Mouse (Mus musculus) neural tube, embryonic 11.5 days (tissue): Measurements from ENCODE around the gene Ccl8. TPM values are rescaled to one million over a fixed set of nuclear protein-coding genes. Genes with fewer than 3 reads are reported as not detected.

Source experiments
- ATAC-seq: fragments of 200-750 bp; cut with Nextera tagmentation; 2 replicates; pipeline ENCODE4 v1.8.0; 2017; ENCODE audit warnings: moderate number of reproducible peaks, mild to moderate bottlenecking, moderate TSS enrichment, moderate library complexity; ENCODE audit not compliant: insufficient read depth, low FRiP score, low TSS enrichment
- DNase-seq: peaks from one replicate; pipeline ENCODE4 v3.0.0-alpha.2; 2015; ENCODE audit warnings: low spot score
- H3K27ac ChIP-seq: fragments of 300-500 bp; sonication (generic); 2 replicates; pipeline ENCODE4 v1.5.1; 2014; ENCODE audit warnings: low read depth, mild to moderate bottlenecking, low read length
- H3K27me3 ChIP-seq: fragments of 300-500 bp; sonication (generic); 2 replicates; pipeline ENCODE4 v1.6.1; 2014; ENCODE audit warnings: mild to moderate bottlenecking, low read length, mixed read lengths; ENCODE audit not compliant: control insufficient read depth, insufficient read depth
- H3K36me3 ChIP-seq: fragments of 300-500 bp; sonication (generic); 2 replicates; pipeline ENCODE4 v1.6.1; 2014; ENCODE audit warnings: mild to moderate bottlenecking, low read length, moderate library complexity, mixed read lengths; ENCODE audit not compliant: control insufficient read depth, insufficient read depth
- H3K4me1 ChIP-seq: fragments of 300-500 bp; sonication (generic); 2 replicates; pipeline ENCODE4 v1.6.1; 2014; ENCODE audit warnings: low read length, mixed read lengths; ENCODE audit not compliant: control insufficient read depth, insufficient read depth
- H3K4me2 ChIP-seq: fragments of 300-500 bp; sonication (generic); 2 replicates; pipeline ENCODE4 v1.6.1; 2014; ENCODE audit warnings: low read depth, mild to moderate bottlenecking, moderate library complexity
- H3K4me3 ChIP-seq: fragments of 300-500 bp; sonication (generic); 2 replicates; pipeline ENCODE4 v1.5.1; 2014; ENCODE audit warnings: low read depth, low read length
- H3K9ac ChIP-seq: fragments of 300-500 bp; sonication (generic); 2 replicates; pipeline ENCODE4 v1.6.1; 2014; ENCODE audit warnings: mild to moderate bottlenecking, low read length
- H3K9me3 ChIP-seq: fragments of 300-500 bp; sonication (generic); 2 replicates; pipeline ENCODE4 v1.6.1; 2016; ENCODE audit warnings: low read length; ENCODE audit not compliant: control insufficient read depth
- WGBS: fragments of 180-500 bp; shearing (Covaris S2); extraction: QIAGEN DNeasy Blood & Tissue Kit; methylation state at CpG from one replicate; pipeline ENCODE4 v1.1.7; 2014; 5-methylcytosine and 5-hydroxymethylcytosine counted together
- polyA plus RNA-seq: library from polyadenylated mRNA; unstranded; fragments of >200 nt; fragmentation: Nextera tagmentation; extraction: Ambion mirVana; gene quantifications from 2 replicates; pipeline ENCODE4 v1.2.1, GENCODE M21; 2014

Gene Ccl8
- polyA plus RNA-seq, 1 experiment from 2014 or later: not detected

GRCm38 (mm10) chr11:82084360-82084759 lies 30.6 kb upstream of the Ccl8 start:
- no peaks in the 10 kb centered on the region for H3K9me3 ChIP-seq
- no peak overlapping the region for H3K27ac ChIP-seq
- H3K4me1 ChIP-seq: no peaks in the 10 kb centered on the region
- H3K4me3 ChIP-seq: no peak overlapping the region
- no peaks in the 10 kb centered on the region for H3K27me3 ChIP-seq
- H3K9ac ChIP-seq: no peak overlapping the region
- H3K36me3 ChIP-seq: no peaks in the 10 kb centered on the region
- ATAC-seq: no peak
- no peak overlapping the region for H3K4me2 ChIP-seq
- WGBS: 96% methylated on average over 3 of the region's 3 CpGs
- DNase-seq: no peak

GRCm38 (mm10) chr11:82099511-82100323 lies 15.3 kb upstream of the Ccl8 start:
- H3K4me3 ChIP-seq: no peak overlapping the region
- no peaks in the 10 kb centered on the region for H3K36me3 ChIP-seq
- H3K4me2 ChIP-seq: no peak overlapping the region
- WGBS: 90% methylated on average over 10 of the region's 10 CpGs
- no peaks in the 10 kb centered on the region for H3K4me1 ChIP-seq
- no peak overlapping the region for H3K27ac ChIP-seq
- H3K27me3 ChIP-seq: no peaks in the 10 kb centered on the region
- H3K9ac ChIP-seq: no peak overlapping the region
- DNase-seq (no peak), ATAC-seq (no peak)
- no peaks in the 10 kb centered on the region for H3K9me3 ChIP-seq

- H3K9ac ChIP-seq: no peak overlapping the region
- H3K27me3 ChIP-seq: no peaks in the 10 kb centered on the region
- H3K4me1 ChIP-seq: no peaks in the 10 kb centered on the region
- H3K9me3 ChIP-seq: no peaks in the 10 kb centered on the region
- no peak overlapping the region for H3K4me3 ChIP-seq
- no peak for DNase-seq
- 80% methylated on average over 4 of the region's 4 CpGs for WGBS
- no peak for ATAC-seq
- no peak overlapping the region for H3K4me2 ChIP-seq
- H3K36me3 ChIP-seq: no peaks in the 10 kb centered on the region
- H3K27ac ChIP-seq: no peak overlapping the region
Observed at GRCm38 (mm10) chr11:82101087-82101486, 13.9 kb upstream of the Ccl8 start.

- no peaks in the 10 kb centered on the region for H3K9me3 ChIP-seq
- WGBS: 55% methylated on average over 2 of the region's 2 CpGs
- no peaks in the 10 kb centered on the region for H3K27me3 ChIP-seq
- no peaks in the 10 kb centered on the region for H3K36me3 ChIP-seq
- ATAC-seq: no peak
- DNase-seq: no peak
- no peak within 1 kb of the TSS for H3K9ac ChIP-seq
- H3K4me3 ChIP-seq: no peak within 1 kb of the TSS
- H3K27ac ChIP-seq: no peak within 1 kb of the TSS
- H3K4me1 ChIP-seq: no peaks in the 10 kb centered on the region
- H3K4me2 ChIP-seq: no peak within 1 kb of the TSS
Observed at GRCm38 (mm10) chr11:82101529-82101928, 13.5 kb upstream of the Ccl8 start, which contains the start of gene Ccl12. Ccl12 (plus strand) TSS chr11:82101845.

- Histone ChIP-seq H3K4me2 (no peak overlapping the region), H3K9me3 (no peaks in the 10 kb centered on the region), H3K4me1 (no peaks in the 10 kb centered on the region), H3K9ac (no peak overlapping the region), H3K4me3 (no peak overlapping the region), H3K27ac (no peak overlapping the region), H3K27me3 (no peaks in the 10 kb centered on the region), H3K36me3 (no peaks in the 10 kb centered on the region)
- DNase-seq: no peak
- ATAC-seq: no peak
Observed at GRCm38 (mm10) chr11:82109611-82110010, 5.4 kb upstream of the Ccl8 start.

- Histone ChIP-seq H3K27me3 (no peaks in the 10 kb centered on the region), H3K36me3 (no peaks in the 10 kb centered on the region), H3K4me3 (no peak overlapping the region), H3K4me2 (no peak overlapping the region), H3K9ac (no peak overlapping the region), H3K4me1 (no peaks in the 10 kb centered on the region), H3K9me3 (no peaks in the 10 kb centered on the region), H3K27ac (no peak overlapping the region)
- ATAC-seq (no peak), DNase-seq (no peak)
- WGBS: 75% methylated on average over 6 of the region's 6 CpGs
Observed at GRCm38 (mm10) chr11:82110372-82111248, 4.4 kb upstream of the Ccl8 start.

- Histone ChIP-seq H3K9ac (no peak overlapping the region), H3K4me1 (no peaks in the 10 kb centered on the region), H3K4me3 (no peak overlapping the region), H3K9me3 (no peaks in the 10 kb centered on the region), H3K27ac (no peak overlapping the region), H3K36me3 (no peaks in the 10 kb centered on the region), H3K4me2 (no peak overlapping the region), H3K27me3 (no peaks in the 10 kb centered on the region)
- WGBS: 86% methylated on average over 3 of the region's 3 CpGs
- no peak for DNase-seq
- ATAC-seq: no peak
Observed at GRCm38 (mm10) chr11:82116041-82116440, 1.1 kb downstream of the Ccl8 start.

GRCm38 (mm10) chr11:82132977-82133376 lies 18.0 kb downstream of the Ccl8 start:
- Histone ChIP-seq H3K27ac (no peak overlapping the region), H3K4me3 (no peak overlapping the region), H3K9ac (no peak overlapping the region), H3K36me3 (no peaks in the 10 kb centered on the region), H3K9me3 (no peaks in the 10 kb centered on the region), H3K4me2 (no peak overlapping the region), H3K4me1 (no peaks in the 10 kb centered on the region), H3K27me3 (no peaks in the 10 kb centered on the region)
- ATAC-seq (no peak), DNase-seq (no peak)
- 63% methylated on average over 1 of the region's 1 CpGs for WGBS
